Mouse (Mus musculus): ENCODE results near the gene Cstf2t.

DNA sequence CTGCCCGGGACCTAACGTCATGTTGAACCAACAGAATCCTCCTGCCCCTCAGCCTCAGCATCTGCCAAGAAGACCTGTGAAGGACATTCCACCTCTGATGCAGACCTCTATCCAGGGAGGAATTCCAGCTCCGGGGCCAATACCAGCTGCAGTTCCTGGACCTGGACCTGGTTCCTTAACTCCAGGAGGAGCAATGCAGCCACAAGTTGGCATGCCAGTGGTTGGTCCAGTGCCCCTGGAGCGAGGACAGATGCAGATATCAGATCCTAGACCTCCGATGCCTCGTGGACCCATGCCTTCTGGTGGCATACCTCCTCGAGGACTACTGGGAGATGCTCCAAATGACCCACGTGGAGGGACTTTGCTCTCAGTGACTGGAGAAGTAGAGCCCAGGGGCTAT lies 1.1 kb downstream of the Cstf2t start:
- no peak for TF ChIP-seq CTCF (IDR thresholded peaks at IDR 0.05; ENCODE audit: low read depth, low read length)
- TF ChIP-seq GATA1 (IDR thresholded peaks at IDR 0.05; ENCODE audit: borderline replicate concordance, low read length) = no peak
- TF ChIP-seq POLR2AphosphoS5 (IDR thresholded peaks at IDR 0.05; ENCODE audit: insufficient replicate concordance, low read depth, low read length) = no peak
- no peak for TF ChIP-seq GATA2 (IDR thresholded peaks at IDR 0.05; ENCODE audit: borderline replicate concordance, low read depth, low read length)
- TF ChIP-seq TAL1 (conservative IDR thresholded peaks at IDR 0.05; ENCODE audit: low read depth, low read length) = no peak

Measured in G1E (cell line).